Mouse (Mus musculus) retina, postnatal 7 days (tissue): ENCODE measurements at regions not wholly inside any gene's neighbourhood (a gene's known extent, or its start where the extent isn't known, plus 50 kb on each side); places are given as distances from the start of the nearest gene placed in this dataset.
A peak's percentile ranks its signal among the peaks of the same experiment; 100 is the strongest.

Experiments
- DNase-seq: peaks from one replicate; pipeline ENCODE4 v3.0.0-alpha.2; 2012; ENCODE audit warnings: low read depth, low spot score

GRCm38 (mm10) chr7:60622271-60623249 lies 482.5 kb upstream of the Snrpn start:
- DNase-seq: peak; percentile 43

- peak; percentile 9 for DNase-seq
These were observed 477.2 kb upstream of the Snrpn start for GRCm38 (mm10) chr7:60617070-60617674.
